Mouse (Mus musculus) MEL (cell line): Measurements from ENCODE around the gene 1500015O10Rik. TPM values are rescaled to one million over a fixed set of nuclear protein-coding genes. Genes with fewer than 3 reads are reported as not detected.

Source experiments
- DNase-seq: peaks from one replicate; pipeline ENCODE4 v3.0.0; 2011; ENCODE audit warnings: low read depth, low spot score
- H3K27ac ChIP-seq: 2 replicates; pipeline ENCODE4 v1.5.1; 2012; ENCODE audit warnings: low read depth, mild to moderate bottlenecking, control low read depth, low read length, moderate library complexity; ENCODE audit not compliant: control insufficient read depth
- H3K27me3 ChIP-seq, 2 experiments: fragments of 150-350 bp in 1 of 2; sonication (generic) in 1 of 2; 2 replicates each; pipeline ENCODE4 v1.6.1; 2012; ENCODE audit warnings: low read length in 2 of 2, mild to moderate bottlenecking in 2 of 2, improper control_type of control experiment in 1 of 2, moderate library complexity in 1 of 2; ENCODE audit not compliant: insufficient read depth in 2 of 2, control insufficient read depth in 1 of 2
- H3K36me3 ChIP-seq, 2 experiments: 2 replicates each; pipeline ENCODE4 v1.6.1; 2012 to 2014; ENCODE audit warnings: low read length in 2 of 2, improper control_type of control experiment in 1 of 2, inconsistent platforms in 1 of 2, mild to moderate bottlenecking in 1 of 2; ENCODE audit not compliant: insufficient read depth in 2 of 2, control insufficient read depth in 1 of 2
- H3K4me1 ChIP-seq, 2 experiments: fragments of 150-350 bp in 1 of 2; sonication (generic) in 1 of 2; 2 replicates each; pipeline ENCODE4 v1.6.1; 2012; ENCODE audit warnings: low read length in 2 of 2, improper control_type of control experiment in 1 of 2, mild to moderate bottlenecking in 1 of 2; ENCODE audit not compliant: insufficient read depth in 2 of 2, control insufficient read depth in 1 of 2
- H3K4me3 ChIP-seq, 2 experiments: fragments of 150-350 bp in 1 of 2; sonication (generic) in 1 of 2; 2 replicates each; pipeline ENCODE4 v1.5.1; 2012; ENCODE audit warnings: low read depth in 2 of 2, low read length in 2 of 2, mild to moderate bottlenecking in 2 of 2, moderate library complexity in 2 of 2, control low read depth in 1 of 2, improper control_type of control experiment in 1 of 2; ENCODE audit not compliant: control insufficient read depth in 1 of 2, insufficient read depth in 1 of 2
- H3K79me2 ChIP-seq: 2 replicates; pipeline ENCODE4 v1.6.1; 2012; ENCODE audit warnings: mild to moderate bottlenecking, low read length, moderate library complexity; ENCODE audit not compliant: control insufficient read depth, poor library complexity, insufficient read depth
- H3K9ac ChIP-seq: 2 replicates; pipeline ENCODE4 v1.6.1; 2012; ENCODE audit warnings: low read depth, mild to moderate bottlenecking, control low read depth, low read length, moderate library complexity; ENCODE audit not compliant: control insufficient read depth, poor library complexity, severe bottlenecking
- H3K9me3 ChIP-seq: fragments of 150-350 bp; sonication (generic); replicated peaks from 2 replicates; pipeline ENCODE4 v1.6.1; 2012; ENCODE audit warnings: mild to moderate bottlenecking, low read length, improper control_type of control experiment, moderate library complexity; ENCODE audit not compliant: insufficient read depth
- E2F4 ChIP-seq: IDR thresholded peaks from 2 replicates; pipeline ENCODE4 v1.6.1; 2011; ENCODE audit warnings: low read depth, low read length, improper control_type of control experiment, borderline replicate concordance
- EP300 ChIP-seq, 2 experiments: IDR thresholded peaks; 2 replicates each; pipeline ENCODE4 v1.6.1; 2011; ENCODE audit warnings: improper control_type of control experiment in 2 of 2, low read length in 2 of 2, low read depth in 1 of 2, mild to moderate bottlenecking in 1 of 2
- GABPA ChIP-seq: IDR thresholded peaks from 2 replicates; pipeline ENCODE4 v1.6.1; 2012; ENCODE audit warnings: low read depth, mild to moderate bottlenecking, inconsistent platforms, low read length, improper control_type of control experiment, moderate library complexity
- GATA1 ChIP-seq: IDR thresholded peaks from 2 replicates; pipeline ENCODE4 v1.6.1; 2011; ENCODE audit warnings: low read depth, low read length, improper control_type of control experiment
- HCFC1 ChIP-seq: IDR thresholded peaks from 2 replicates; pipeline ENCODE4 v1.6.1; 2012; ENCODE audit warnings: low read depth, mild to moderate bottlenecking, inconsistent platforms, low read length, improper control_type of control experiment, moderate library complexity
- JUND ChIP-seq: IDR thresholded peaks from 2 replicates; pipeline ENCODE4 v1.6.1; 2011; ENCODE audit warnings: low read depth, mild to moderate bottlenecking, improper control_type of control experiment, low read length
- KAT2A ChIP-seq: conservative IDR thresholded peaks from 2 replicates; pipeline ENCODE4 v1.6.1; 2012; ENCODE audit warnings: low read depth, low read length, improper control_type of control experiment, inconsistent platforms
- MAZ ChIP-seq: IDR thresholded peaks from 2 replicates; pipeline ENCODE4 v1.6.1; 2012; ENCODE audit warnings: low read depth, mild to moderate bottlenecking, inconsistent platforms, low read length, improper control_type of control experiment
- MYC ChIP-seq: IDR thresholded peaks from 2 replicates; pipeline ENCODE4 v1.6.1; 2011; ENCODE audit warnings: low read depth, mild to moderate bottlenecking, low read length, improper control_type of control experiment, moderate library complexity
- POLR2A ChIP-seq, 2 experiments: IDR thresholded peaks; 2 replicates each; pipeline ENCODE4 v1.6.1; 2011 to 2012; ENCODE audit warnings: low read length in 2 of 2, mild to moderate bottlenecking in 2 of 2, control low read depth in 1 of 2, improper control_type of control experiment in 1 of 2, low read depth in 1 of 2, moderate library complexity in 1 of 2; ENCODE audit not compliant: control insufficient read depth in 1 of 2, insufficient read depth in 1 of 2, poor library complexity in 1 of 2
- SIN3A ChIP-seq: IDR thresholded peaks from 2 replicates; pipeline ENCODE4 v1.6.1; 2012; ENCODE audit warnings: low read length, improper control_type of control experiment, inconsistent platforms
- SMC3 ChIP-seq: IDR thresholded peaks from 2 replicates; pipeline ENCODE4 v1.6.1; 2011; ENCODE audit warnings: low read depth, low read length, improper control_type of control experiment
- TAL1 ChIP-seq: IDR thresholded peaks from 2 replicates; pipeline ENCODE4 v1.6.1; 2012; ENCODE audit warnings: mild to moderate bottlenecking, inconsistent platforms, low read length, moderate library complexity, mixed read lengths
- TBP ChIP-seq: IDR thresholded peaks from 2 replicates; pipeline ENCODE4 v1.8.0; 2011; ENCODE audit warnings: low read depth, low read length, improper control_type of control experiment
- TCF12 ChIP-seq: IDR thresholded peaks from 2 replicates; pipeline ENCODE4 v1.6.1; 2014; ENCODE audit warnings: low read depth, mild to moderate bottlenecking, inconsistent platforms, low read length, improper control_type of control experiment, moderate library complexity
- UBTF ChIP-seq: IDR thresholded peaks from 2 replicates; pipeline ENCODE4 v1.6.1; 2012; ENCODE audit warnings: low read depth, mild to moderate bottlenecking, inconsistent platforms, low read length, improper control_type of control experiment, moderate library complexity, borderline replicate concordance; ENCODE audit not compliant: insufficient read depth
- USF1 ChIP-seq: IDR thresholded peaks from 2 replicates; pipeline ENCODE4 v1.6.1; 2014; ENCODE audit warnings: low read depth, mild to moderate bottlenecking, inconsistent platforms, low read length, improper control_type of control experiment, moderate library complexity
- USF2 ChIP-seq, 2 experiments: IDR thresholded peaks; 2 replicates each; pipeline ENCODE4 v1.6.1; 2011 to 2012; ENCODE audit warnings: improper control_type of control experiment in 2 of 2, low read length in 2 of 2, borderline replicate concordance in 1 of 2, inconsistent platforms in 1 of 2, low read depth in 1 of 2, mild to moderate bottlenecking in 1 of 2; ENCODE audit not compliant: insufficient read depth in 1 of 2
- ZMIZ1 ChIP-seq: IDR thresholded peaks from 2 replicates; pipeline ENCODE4 v1.6.1; 2012; ENCODE audit warnings: low read depth, mild to moderate bottlenecking, inconsistent platforms, low read length, improper control_type of control experiment, moderate library complexity
- ZNF384 ChIP-seq: IDR thresholded peaks from 2 replicates; pipeline ENCODE4 v1.6.1; 2012; ENCODE audit warnings: low read depth, mild to moderate bottlenecking, inconsistent platforms, low read length, improper control_type of control experiment
- polyA plus RNA-seq, 2 experiments: library from polyadenylated mRNA; stranded (reverse) in 1 of 2; unstranded in 1 of 2; fragments of >175 nt in 1 of 2; fragments of >200 nt in 1 of 2; gene quantifications; 2 replicates each; pipeline versions ENCODE4 v1.2.1 to v1.2.4; 2012; ENCODE audit warnings: low replicate concordance in 2 of 2, low read depth in 1 of 2; ENCODE audit not compliant: insufficient read length in 2 of 2, insufficient read depth in 1 of 2, missing spikeins in 1 of 2
- total RNA-seq: library from RNA; depleted of rRNA; stranded (reverse); fragments of 300-350 nt; gene quantifications from 2 replicates; pipeline ENCODE4 v1.2.3, GENCODE M21; 2012

The 1500015O10Rik gene
- total and polyA plus RNA-seq, 3 experiments = 0.08 TPM; not detected in 2

GRCm38 (mm10) chr1:43690507-43690906, 39.9 kb upstream of the 1500015O10Rik start:
- Histone ChIP-seq H3K4me1 (no peaks in the 10 kb centered on the region), H3K4me3 (no peak overlapping the region), H3K27ac (no peak overlapping the region), H3K9ac (no peak overlapping the region), H3K36me3 (no peaks in the 10 kb centered on the region), H3K27me3 (no peaks in the 10 kb centered on the region), H3K9me3 (no peaks in the 10 kb centered on the region), H3K79me2 (no peaks in the 10 kb centered on the region)
- TF ChIP-seq SIN3A = no peak
- TF ChIP-seq TCF12 = no peak
- TF ChIP-seq UBTF = no peak
- no peak for TF ChIP-seq GATA1
- TF ChIP-seq TBP = no peak
- TF ChIP-seq ZNF384 = no peak
- no peak for TF ChIP-seq POLR2A (IDR thresholded peaks at IDR 0.05; ENCODE audit: control insufficient read depth in 1 of 2, insufficient read depth in 1 of 2, low read depth in 1 of 2, low read length in 2 of 2, poor library complexity in 1 of 2)
- no peak for TF ChIP-seq USF1
- no peak for TF ChIP-seq JUND
- TF ChIP-seq EP300 (IDR thresholded peaks at IDR 0.05; ENCODE audit: low read depth in 1 of 2, low read length in 2 of 2) = no peak
- no peak for TF ChIP-seq GABPA
- no peak for TF ChIP-seq KAT2A
- no peak for DNase-seq

GRCm38 (mm10) chr1:43694076-43694475, 36.3 kb upstream of the 1500015O10Rik start:
- Histone ChIP-seq H3K9ac (no peak overlapping the region), H3K4me3 (no peak overlapping the region), H3K27ac (no peak overlapping the region), H3K27me3 (no peaks in the 10 kb centered on the region), H3K36me3 (no peaks in the 10 kb centered on the region), H3K9me3 (no peaks in the 10 kb centered on the region), H3K79me2 (no peaks in the 10 kb centered on the region), H3K4me1 (no peaks in the 10 kb centered on the region)
- no peak for TF ChIP-seq KAT2A
- no peak for TF ChIP-seq TAL1
- TF ChIP-seq E2F4 = no peak
- TF ChIP-seq SMC3 = no peak
- no peak for TF ChIP-seq SIN3A
- no peak for TF ChIP-seq HCFC1
- no peak for TF ChIP-seq ZMIZ1
- TF ChIP-seq USF2 (IDR thresholded peaks at IDR 0.05; ENCODE audit: borderline replicate concordance in 1 of 2, insufficient read depth in 1 of 2, low read depth in 1 of 2, low read length in 2 of 2) = no peak
- TF ChIP-seq GABPA = no peak
- TF ChIP-seq MYC = no peak
- TF ChIP-seq MAZ = no peak
- DNase-seq = no peak
